Mouse (Mus musculus) testis, adult 2 months (tissue): ENCODE data around the gene Gm17949.

Source experiments
- CTCF ChIP-seq: fragments of 200-500 bp; IDR thresholded peaks from 2 replicates; pipeline ENCODE4 v1.5.1; 2012; ENCODE audit warnings: low read depth, mild to moderate bottlenecking, inconsistent platforms, low read length, moderate library complexity; ENCODE audit not compliant: control insufficient read depth, insufficient read depth, insufficient replicate concordance
- POLR2A ChIP-seq: fragments of 200-500 bp; IDR thresholded peaks from 2 replicates; pipeline ENCODE4 v1.6.1; 2012; ENCODE audit warnings: low read depth, mild to moderate bottlenecking, inconsistent platforms, low read length, moderate library complexity; ENCODE audit not compliant: control insufficient read depth

- no peak for TF ChIP-seq POLR2A
- peak; percentile 30; the same call in 1 of the 2 replicates for TF ChIP-seq CTCF
These were observed 3.9 kb upstream of the Gm17949 start for GRCm38 (mm10) chr17:57007137-57007905.
